Mouse (Mus musculus): ENCODE measurements around the gene Gpr34.

The Gpr34 gene

DNA sequence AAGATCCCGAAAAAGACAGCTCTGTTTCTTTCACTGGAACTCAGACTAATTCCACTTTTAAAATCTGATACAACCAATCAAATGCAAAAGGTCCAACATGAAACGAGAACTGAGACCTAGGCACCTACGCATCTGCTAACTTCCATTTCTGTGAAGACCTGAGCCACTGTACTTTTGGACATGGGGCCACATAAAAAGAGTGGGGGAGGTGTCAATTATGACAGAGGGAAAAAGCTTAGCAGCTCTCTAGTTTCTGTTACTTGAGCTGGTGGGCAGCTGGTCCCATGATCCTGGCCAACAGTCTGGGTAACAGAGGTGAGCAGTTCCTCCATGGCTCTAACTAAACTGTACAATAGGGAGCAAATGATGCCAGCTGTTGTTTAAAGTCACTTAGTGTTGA lies 41.1 kb downstream of the Gpr34 start:
- no peak for DNase-seq (ENCODE audit: low read depth)

DNA sequence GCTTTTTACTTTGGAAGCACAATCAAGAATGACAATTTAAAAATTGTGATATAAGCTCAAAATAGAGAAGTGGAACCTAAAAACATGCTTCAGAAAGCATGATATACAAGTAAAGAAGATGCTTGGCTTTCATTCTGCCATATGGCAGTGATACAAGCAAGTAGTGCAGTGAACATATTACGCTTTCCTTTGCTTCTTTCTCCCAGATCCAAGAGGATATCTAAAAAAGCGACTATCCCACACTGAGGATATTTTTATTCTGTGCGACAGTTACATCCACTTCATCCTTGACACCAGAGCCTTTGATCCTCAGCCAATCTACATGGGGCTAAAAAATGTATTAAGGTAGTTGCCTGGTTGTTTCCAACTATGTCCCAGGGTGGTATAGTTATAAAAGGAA lies 49.9 kb downstream of the Gpr34 start:
- no peak for DNase-seq (ENCODE audit: low read depth)

DNA sequence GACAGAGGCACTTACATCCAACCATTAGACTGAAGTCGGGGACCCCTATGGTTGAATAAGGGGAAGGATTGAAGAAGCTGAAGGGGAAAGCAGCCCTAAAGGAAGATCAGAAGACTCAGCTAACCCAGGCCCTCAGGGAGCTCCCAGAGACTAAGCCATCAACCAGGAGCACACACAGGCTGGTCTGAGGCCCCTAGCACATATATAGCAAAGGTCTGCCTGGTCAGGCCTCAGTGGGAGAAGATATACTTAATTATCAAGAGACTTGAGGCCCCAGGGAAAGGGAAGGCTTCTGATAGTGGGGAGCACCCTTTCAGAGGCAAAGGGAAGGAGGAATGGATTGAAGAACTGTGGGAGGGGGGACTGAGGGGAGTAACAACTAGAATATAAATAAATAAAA lies 54.7 kb downstream of the Gpr34 start:
- DNase-seq (ENCODE audit: low read depth): no peak

DNA sequence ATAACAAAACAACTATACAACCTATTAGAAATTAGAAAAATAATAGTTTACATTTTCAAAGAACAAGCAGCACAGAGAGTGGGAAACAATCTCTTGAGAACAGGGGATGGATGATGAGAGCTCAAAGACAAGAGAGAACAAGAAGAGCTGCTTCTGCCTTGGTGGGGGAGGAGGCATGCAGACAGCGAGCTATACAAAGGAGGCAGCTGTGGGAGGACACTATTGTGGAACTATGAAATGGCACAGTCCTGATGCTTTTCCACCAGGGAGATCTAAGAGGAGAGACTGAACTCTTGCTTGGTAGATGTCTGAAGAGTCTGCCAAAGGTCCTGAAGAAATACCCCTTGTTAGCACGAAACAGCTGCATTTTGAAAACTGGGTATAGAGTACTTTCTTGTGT lies 56.5 kb downstream of the Gpr34 start:
- DNase-seq (ENCODE audit: low read depth): no peak
